Mouse (Mus musculus) WW6 (cell line): Measurements from ENCODE around the gene Dnajb14.
A peak's percentile ranks its signal among the peaks of the same experiment; 100 is the strongest.
"Not testable (repeated sequence)": the region's sequence is repeated elsewhere in the genome, so short reads cannot be mapped to it uniquely, and the experiment has no call there.

Experiments
- DNase-seq: peaks from one replicate; pipeline ENCODE4 v3.0.0-alpha.2; 2013; ENCODE audit warnings: low read depth, low spot score

Gene Dnajb14

GRCm38 (mm10) chr3:137867437-137868093 lies at the start of gene Dnajb14:
Gene Dnajb14 (plus strand): TSS chr3:137867675.
- peak; percentile 73 for DNase-seq

GRCm38 (mm10) chr3:137818713-137819112 lies 48.8 kb upstream of the Dnajb14 start:
- DNase-seq = no peak

DNA sequence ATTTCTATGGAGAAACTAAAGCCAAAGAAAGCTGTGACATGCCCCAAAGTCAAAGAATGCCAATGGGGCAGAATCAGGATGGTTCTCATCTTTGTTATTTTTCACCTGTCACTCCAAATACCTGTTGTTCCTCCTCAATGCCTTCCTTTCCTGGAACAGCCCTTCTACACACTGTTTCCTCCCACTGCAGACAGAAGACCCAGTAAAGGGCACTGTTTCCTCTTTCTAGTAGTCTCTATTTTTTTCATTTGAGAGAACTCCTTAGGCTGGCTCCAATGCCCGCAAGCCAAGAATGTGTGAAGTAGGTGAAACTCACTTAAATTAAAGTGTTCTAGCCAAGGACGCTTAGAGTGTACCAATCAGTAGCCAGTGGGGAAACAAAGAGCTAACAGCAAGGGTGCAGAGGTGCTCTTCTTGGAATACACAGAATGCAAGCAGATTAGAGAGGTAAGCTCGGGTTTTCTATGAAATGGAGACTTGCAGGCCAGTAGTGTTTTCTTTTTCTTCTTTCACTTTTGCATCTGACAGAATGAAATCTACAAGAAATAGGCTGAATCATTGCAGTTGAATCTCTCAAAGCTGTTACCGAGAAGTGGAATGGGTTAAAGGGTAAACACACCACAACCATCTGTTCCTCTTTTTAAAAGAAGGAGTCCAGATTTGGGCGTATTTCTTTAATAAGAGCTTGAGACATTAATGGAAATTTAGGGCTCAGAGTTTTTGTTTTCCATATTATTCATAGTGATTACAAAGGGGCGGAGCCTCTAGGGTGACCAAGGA lies 46.6 kb upstream of the Dnajb14 start:
- DNase-seq = no peak

DNA sequence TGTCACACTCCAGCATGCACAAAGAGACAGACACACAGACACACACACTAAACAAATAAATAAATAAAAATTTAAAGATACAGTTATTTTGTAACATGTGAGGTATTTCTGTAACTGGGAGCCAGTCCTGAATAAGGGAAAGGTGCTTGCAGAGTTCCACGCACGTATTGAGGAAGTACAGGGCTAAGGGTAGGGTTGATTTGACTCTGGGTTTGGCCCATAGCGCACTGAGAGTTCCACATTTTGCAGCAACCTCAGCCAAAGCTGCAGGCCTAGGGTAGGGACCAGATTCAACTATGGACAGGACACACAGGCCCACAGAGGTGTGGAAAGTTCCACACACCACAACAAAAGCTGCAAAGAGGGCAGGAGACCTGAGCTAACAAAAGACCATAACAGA lies 44.2 kb upstream of the Dnajb14 start:
- DNase-seq = no peak

- DNase-seq = no peak
Observed at GRCm38 (mm10) chr3:137827678-137828077, 39.8 kb upstream of the Dnajb14 start.

DNA sequence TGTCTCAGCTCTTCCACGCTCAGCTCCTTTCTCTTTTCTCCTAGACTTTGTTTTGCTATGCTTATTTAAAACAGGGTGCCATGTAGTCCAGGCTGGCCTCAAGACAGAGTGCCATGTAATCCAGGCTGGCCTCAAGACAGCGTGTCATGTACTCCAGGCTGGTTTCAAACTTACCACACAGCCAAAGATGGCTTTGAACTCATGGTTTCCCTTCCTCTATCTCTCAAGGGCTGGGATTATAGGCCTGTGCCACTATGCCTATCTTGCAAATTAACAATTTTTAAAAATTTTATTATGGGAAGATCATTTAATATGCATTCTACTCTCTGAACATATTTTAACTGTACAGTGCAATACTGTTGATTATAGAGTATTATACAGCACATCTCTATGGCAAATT lies 36.3 kb upstream of the Dnajb14 start:
- DNase-seq = no peak

DNA sequence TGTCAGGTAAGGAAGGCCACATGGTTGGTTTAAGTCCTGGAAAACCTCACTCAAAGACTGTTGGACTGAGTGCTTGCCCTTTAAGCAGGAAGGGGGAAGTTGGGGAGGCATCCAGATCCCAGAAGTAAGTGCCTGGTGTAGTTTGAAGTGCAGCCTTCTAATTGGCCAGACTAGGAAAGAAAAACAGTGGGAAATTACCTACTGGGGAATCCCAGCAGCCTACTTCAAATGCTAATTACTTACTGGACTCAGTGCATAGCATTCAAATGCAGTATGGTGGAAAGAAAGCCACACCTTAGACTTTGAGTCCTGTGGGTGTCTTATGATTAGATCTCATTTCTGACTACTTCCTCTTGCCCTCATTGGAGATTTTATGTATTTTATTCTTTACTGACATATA lies 34.3 kb upstream of the Dnajb14 start:
- peak; percentile 47 for DNase-seq

- no peak for DNase-seq
Observed at GRCm38 (mm10) chr3:137833698-137834097, 33.8 kb upstream of the Dnajb14 start.

DNA sequence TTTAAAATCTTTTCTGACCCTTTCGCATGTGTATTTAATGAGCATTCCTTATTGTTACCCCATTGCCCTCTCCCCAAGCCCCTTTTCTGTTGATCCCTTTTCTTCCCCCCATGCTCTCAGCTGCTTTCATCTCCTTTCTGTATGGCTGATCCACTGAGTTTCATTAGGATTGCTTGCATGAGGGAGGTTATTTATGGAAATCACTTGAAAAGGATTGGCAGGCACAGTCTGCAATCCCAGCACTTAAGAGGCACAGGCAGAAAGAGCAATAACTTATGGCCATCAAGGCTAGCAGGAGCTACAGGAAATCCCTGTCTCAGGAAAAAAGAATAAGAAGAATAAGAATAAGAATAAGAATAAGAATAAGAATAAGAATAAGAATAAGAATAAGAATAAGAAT lies 30.9 kb upstream of the Dnajb14 start:
- DNase-seq = no peak

GRCm38 (mm10) chr3:137838160-137838559 lies 29.3 kb upstream of the Dnajb14 start:
- DNase-seq = no peak

DNA sequence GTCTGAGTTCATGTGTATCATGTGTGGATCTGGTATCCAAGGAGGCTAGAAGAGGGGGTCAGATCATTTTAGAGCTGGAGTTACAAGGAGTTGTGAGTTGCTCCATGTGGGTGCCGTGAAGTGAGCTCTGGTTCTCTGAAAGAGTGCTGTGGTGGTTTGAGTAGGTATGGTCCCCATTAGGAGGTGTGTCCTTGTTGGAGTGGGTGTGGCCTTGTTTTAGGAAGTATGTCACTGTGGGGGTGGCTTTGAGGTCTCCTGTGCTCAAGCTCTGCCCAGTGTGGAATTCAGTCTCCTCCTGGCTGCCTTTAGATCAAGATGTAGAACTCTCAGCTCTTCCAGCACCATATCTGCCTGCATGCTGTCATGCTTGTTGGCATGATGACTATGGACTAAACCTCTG lies 24.5 kb upstream of the Dnajb14 start:
- DNase-seq = no peak

DNA sequence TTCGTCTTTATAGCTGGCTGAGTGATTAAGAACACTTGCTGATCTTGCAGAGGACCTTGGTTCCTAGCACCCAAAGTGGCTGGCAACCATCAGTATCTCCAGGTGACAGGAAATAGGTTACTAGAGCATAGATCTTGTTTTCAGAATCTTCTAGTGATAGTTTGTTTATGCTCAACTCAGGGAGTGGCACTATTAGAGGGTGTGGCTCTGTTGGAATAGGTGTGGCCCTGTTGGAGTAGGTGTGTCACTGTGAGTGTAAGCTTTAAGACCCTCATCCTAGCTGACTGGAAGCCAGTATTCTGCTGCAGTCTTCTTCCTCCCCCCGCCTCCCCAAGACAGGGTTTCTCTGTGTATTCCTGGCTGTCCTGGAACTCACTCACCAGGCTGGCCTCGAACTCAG lies 23.2 kb upstream of the Dnajb14 start:
- DNase-seq = no peak

DNA sequence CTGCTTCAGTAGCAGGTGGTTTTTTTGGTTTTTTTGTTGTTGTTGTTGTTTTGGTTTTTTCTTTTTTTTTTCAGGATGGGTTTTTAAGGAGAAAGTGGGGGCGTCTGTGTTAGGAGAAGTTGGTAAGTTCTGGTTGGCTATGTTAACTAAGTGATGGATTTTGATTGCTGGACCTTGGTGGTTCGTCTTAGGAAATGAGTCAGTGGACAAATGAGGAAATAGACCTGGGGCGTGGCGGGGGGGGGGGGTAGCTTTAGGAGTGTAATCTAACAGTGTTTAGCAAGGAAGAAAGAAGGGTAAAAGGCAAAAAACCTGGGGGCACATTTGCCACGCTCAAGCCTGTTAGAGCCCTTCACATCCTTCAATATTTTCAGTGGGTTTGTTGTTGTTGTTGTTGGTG lies 20.9 kb upstream of the Dnajb14 start:
- no peak for DNase-seq

DNA sequence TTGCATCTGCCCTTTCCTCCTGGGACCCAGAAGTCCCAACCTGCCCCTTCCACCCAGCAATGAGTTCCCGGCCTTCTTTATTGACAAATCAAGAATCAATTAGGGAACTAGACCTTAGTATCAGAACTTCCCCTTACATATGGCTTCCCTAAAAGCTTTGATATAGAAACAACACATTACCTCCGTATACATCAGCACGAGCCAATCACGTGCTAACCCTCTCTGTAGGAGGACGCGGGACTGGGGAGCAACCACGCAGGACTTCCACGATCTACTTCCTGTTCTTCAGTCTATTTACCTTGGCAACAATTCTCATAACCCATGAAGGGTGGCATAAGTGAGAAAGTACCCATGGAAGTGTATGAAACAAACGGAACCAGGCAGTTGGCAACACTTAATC lies 19.1 kb upstream of the Dnajb14 start:
- no peak for DNase-seq

DNA sequence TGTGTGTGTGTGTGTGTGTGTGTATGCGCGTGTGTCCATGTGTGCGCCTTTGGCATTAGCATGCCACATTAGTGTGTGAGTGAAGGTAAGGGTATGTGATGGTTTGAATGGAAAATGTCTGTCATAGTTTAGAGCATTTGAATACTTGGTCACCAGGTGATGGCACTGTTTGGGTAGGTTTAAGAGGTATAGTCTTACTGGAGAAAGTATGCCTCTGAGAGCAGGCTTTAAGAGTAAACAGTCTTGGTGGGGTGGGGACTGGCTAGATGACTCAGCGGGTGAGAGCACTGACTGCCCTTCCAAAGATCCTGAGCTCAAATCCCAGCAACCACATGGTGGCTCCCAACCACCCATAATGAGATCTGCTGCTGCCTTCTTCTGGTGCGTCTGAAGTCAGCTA lies 17.8 kb upstream of the Dnajb14 start:
- no peak for DNase-seq

DNA sequence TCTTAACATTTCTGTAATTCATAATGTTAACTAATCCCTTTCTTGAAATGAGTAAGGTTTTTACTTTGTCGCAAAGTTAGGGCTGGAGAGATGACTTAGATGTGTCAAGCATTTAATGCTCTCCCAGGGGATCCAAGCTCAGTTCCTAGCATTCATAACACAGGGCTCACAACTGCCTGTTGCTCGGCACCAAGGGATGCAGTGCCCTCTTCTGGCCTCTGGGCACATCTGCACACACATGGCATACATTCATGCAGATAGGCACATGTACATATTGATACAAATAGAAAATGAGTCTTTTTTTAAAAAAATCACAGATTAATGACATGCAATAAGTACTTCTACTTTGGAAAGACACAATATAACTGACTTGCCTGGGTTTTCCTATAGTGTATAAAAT lies 16.3 kb upstream of the Dnajb14 start:
- no peak for DNase-seq

- DNase-seq = not testable (repeated sequence)
Observed at GRCm38 (mm10) chr3:137853011-137853410, 14.5 kb upstream of the Dnajb14 start.

- no peak for DNase-seq
Observed at GRCm38 (mm10) chr3:137855328-137855727, 12.1 kb upstream of the Dnajb14 start.

GRCm38 (mm10) chr3:137856061-137856460 lies 11.4 kb upstream of the Dnajb14 start:
- no peak for DNase-seq

GRCm38 (mm10) chr3:137860394-137861170 lies 6.9 kb upstream of the Dnajb14 start:
- DNase-seq = no peak

DNA sequence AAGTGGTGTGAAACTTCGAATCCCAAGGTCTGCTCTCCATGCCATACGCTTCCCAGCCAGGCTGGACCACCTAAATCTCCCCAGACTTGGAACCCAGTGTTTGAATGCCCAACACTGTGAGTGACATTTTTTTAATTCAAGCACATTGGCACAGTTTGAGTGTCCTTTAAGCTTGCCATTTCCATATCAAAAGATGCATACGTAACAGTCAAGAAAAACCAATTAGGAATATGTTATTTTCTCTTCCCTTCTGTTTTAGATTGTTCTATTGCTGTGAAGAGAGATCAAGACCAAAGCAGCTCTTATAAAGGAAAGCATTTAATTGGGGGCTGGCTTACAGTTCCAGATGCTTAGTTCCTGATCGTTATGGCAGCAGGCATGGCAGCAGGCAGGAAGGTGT lies 6.0 kb upstream of the Dnajb14 start:
- DNase-seq = no peak

DNA sequence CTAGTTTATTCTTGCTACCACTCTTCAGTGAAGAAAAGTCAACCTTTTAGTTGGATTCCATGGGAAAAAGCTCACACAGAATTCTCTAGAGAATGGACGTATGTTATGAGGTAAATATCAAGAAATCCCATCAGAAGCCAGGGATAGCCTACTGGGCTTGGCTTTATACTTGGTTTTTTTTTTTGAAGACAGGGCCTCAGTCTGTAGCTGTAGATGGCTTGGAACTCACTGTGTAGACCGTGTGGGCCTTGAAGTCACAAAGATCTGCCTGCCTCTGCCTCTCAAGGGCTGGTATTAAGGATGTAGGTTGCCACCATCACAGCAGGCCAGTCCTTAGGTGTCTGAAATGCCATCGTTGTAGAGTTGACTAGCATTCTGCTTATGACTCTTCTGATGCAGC lies 4.9 kb upstream of the Dnajb14 start:
- no peak for DNase-seq
